Mouse (Mus musculus) lung, postnatal 0 days (tissue): ENCODE results near the gene Emc9.

Experiments
- CTCF ChIP-seq: IDR thresholded peaks from 2 replicates; pipeline ENCODE4 v1.5.1; 2016; ENCODE audit warnings: antibody characterized with exemption, mild to moderate bottlenecking
- EP300 ChIP-seq: IDR thresholded peaks from 2 replicates; pipeline ENCODE4 v1.6.1; 2016; ENCODE audit warnings: antibody characterized with exemption, mild to moderate bottlenecking, control low read depth

DNA sequence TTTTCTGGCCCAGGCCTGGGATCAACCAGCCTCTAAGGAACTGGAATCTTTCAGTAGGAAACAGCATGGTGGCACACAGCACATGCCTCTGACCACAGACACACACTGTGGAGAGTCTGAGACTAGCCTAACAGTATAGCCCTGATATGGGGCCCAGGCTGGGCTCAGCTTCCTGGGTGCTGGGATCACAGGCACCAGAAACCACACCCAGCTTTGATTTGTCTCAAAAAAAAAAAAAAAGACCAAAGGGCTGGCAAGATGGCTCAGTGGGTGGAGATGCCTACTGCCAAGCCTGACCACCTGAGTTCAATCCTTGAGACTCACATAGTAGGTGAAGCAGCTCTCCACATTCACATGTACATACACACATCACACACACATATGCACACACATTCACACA is 30.5 kb downstream of the Emc9 start:
- TF ChIP-seq CTCF (no peak), EP300 (no peak)
